Mouse (Mus musculus) kidney, adult 2 months (tissue): ENCODE data around the gene Trit1. TPM values are rescaled to one million over a fixed set of nuclear protein-coding genes. Genes with fewer than 3 reads are reported as not detected.
A peak's percentile ranks its signal among the peaks of the same experiment; 100 is the strongest.

Source experiments
- DNase-seq: peaks from one replicate; pipeline ENCODE4 v3.0.0; 2021
- H3K27ac ChIP-seq: fragments of 200-500 bp; 2 replicates; pipeline ENCODE4 v1.5.1; 2012; ENCODE audit warnings: low read depth, low read length, control low read depth, inconsistent platforms; ENCODE audit not compliant: insufficient read depth
- H3K27me3 ChIP-seq: fragments of 200-500 bp; replicated peaks from 2 replicates; pipeline ENCODE4 v1.6.1; 2012; ENCODE audit warnings: mild to moderate bottlenecking, moderate library complexity, low read length, inconsistent platforms; ENCODE audit not compliant: control insufficient read depth, insufficient read depth
- H3K36me3 ChIP-seq: fragments of 200-500 bp; 2 replicates; pipeline ENCODE4 v1.6.1; 2012; ENCODE audit warnings: mild to moderate bottlenecking, moderate library complexity, low read length, inconsistent platforms; ENCODE audit not compliant: control insufficient read depth, insufficient read depth
- H3K4me1 ChIP-seq: fragments of 200-500 bp; 2 replicates; pipeline ENCODE4 v1.6.1; 2011; ENCODE audit warnings: low read length; ENCODE audit not compliant: control insufficient read depth, insufficient read depth
- H3K4me3 ChIP-seq: fragments of 200-500 bp; 2 replicates; pipeline ENCODE4 v1.5.1; 2011; ENCODE audit warnings: mild to moderate bottlenecking, low read depth, low read length, control low read depth; ENCODE audit not compliant: insufficient read depth
- CTCF ChIP-seq: fragments of 200-500 bp; conservative IDR thresholded peaks from 2 replicates; pipeline ENCODE4 v1.5.1; 2011; ENCODE audit warnings: low read depth, mild to moderate bottlenecking, control low read depth, low read length, moderate library complexity, mixed read lengths; ENCODE audit not compliant: insufficient read depth, insufficient read length
- POLR2A ChIP-seq: fragments of 200-500 bp; IDR thresholded peaks from one replicate; pipeline ENCODE4 v1.6.1; 2011; ENCODE audit warnings: low read depth, low read length, control low read depth
- WGBS: fragments of 180-500 bp; shearing (Covaris S2); methylation state at CpG from one replicate; pipeline ENCODE4 v1.1.7; 2018; 5-methylcytosine and 5-hydroxymethylcytosine counted together
- polyA plus RNA-seq: library from polyadenylated mRNA; depleted of rRNA; stranded (reverse); fragments of >200 nt; gene quantifications from 2 replicates; pipeline ENCODE4 v1.2.3, GENCODE M21; 2012

Trit1 gene
- polyA plus RNA-seq, 1 experiment: 4.7 TPM

DNA sequence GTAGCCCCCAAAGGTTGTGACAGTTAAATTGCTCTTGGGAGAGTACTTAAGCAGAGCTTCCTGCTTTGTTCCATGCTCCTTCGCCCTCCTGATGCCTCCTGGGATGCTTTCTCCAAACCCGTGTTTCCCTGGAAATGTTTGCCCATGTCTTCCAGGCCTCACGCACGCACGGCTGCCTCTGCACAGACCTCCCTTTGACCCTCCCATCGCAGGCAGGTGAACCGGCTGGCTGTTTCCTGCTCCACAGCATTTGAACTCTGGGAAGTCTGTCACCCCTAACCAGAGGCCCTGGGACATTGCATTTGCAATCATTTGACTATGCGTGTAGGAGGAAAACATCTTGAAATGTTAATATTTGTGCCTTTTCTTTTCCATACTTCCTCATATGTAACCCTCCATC, 60.5 kb downstream of the Trit1 start:
- TF ChIP-seq POLR2A (no peak), CTCF (no peak)
- Histone ChIP-seq H3K27me3 (no peaks in the 10 kb centered on the region), H3K27ac (no peak overlapping the region), H3K4me3 (no peak overlapping the region), H3K36me3 (no peaks in the 10 kb centered on the region), H3K4me1 (no peaks in the 10 kb centered on the region)
- 31% methylated on average over 8 of the region's 8 CpGs for WGBS
- peak; percentile 19 for DNase-seq

DNA sequence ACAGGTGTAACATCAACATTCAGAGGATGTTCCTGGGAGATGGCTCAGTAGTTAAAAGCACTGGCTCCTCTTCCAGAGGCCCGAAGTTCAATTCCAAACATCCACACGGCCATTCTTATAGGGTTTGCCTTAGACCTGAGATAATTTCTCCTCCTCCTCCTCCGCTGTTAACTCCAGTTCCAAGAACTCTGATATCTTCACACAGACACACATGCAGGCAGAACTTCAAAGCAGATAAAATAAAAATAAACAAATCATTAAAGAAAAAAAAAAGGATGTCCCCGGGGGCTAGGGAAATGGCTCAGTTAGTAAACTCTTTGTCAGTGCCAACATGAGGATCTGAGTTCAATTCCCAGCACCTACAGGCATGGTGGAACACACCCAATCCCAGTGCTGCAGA, 61.8 kb downstream of the Trit1 start:
- Histone ChIP-seq H3K27ac (no peak overlapping the region), H3K4me1 (no peaks in the 10 kb centered on the region), H3K36me3 (no peaks in the 10 kb centered on the region), H3K27me3 (no peaks in the 10 kb centered on the region), H3K4me3 (no peak overlapping the region)
- 85% methylated on average over 4 of the region's 4 CpGs for WGBS
- DNase-seq: no peak
- TF ChIP-seq CTCF: no peak
- TF ChIP-seq POLR2A: no peak

DNA sequence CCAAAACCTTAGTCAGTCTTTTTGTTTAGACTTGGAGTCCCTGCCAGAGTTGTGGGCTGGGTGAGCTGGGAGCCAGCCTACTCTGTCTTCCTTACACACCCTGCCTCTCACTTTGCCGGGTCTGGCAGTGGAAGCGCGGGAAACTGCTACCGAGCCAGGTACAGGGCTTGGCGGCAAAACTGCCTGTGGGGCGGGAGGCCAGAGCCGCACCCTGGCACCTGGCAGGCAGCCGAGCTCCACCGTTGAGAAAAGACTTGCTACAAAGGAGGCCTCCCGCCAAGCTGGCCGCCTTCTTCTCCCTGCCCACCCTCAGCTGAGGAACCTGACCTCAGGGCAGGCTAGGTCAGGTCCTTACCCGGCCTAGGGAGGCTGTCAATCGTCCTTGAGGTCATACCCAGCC, 64.4 kb downstream of the Trit1 start:
- no peak overlapping the region for H3K4me3 ChIP-seq
- WGBS: 39% methylated on average over 13 of the region's 13 CpGs
- DNase-seq: peak; percentile 38
- no peak for TF ChIP-seq POLR2A
- no peak for TF ChIP-seq CTCF
- H3K27ac ChIP-seq: no peak overlapping the region
- no peaks in the 10 kb centered on the region for H3K36me3 ChIP-seq
- H3K4me1 ChIP-seq: no peaks in the 10 kb centered on the region
- no peaks in the 10 kb centered on the region for H3K27me3 ChIP-seq

DNA sequence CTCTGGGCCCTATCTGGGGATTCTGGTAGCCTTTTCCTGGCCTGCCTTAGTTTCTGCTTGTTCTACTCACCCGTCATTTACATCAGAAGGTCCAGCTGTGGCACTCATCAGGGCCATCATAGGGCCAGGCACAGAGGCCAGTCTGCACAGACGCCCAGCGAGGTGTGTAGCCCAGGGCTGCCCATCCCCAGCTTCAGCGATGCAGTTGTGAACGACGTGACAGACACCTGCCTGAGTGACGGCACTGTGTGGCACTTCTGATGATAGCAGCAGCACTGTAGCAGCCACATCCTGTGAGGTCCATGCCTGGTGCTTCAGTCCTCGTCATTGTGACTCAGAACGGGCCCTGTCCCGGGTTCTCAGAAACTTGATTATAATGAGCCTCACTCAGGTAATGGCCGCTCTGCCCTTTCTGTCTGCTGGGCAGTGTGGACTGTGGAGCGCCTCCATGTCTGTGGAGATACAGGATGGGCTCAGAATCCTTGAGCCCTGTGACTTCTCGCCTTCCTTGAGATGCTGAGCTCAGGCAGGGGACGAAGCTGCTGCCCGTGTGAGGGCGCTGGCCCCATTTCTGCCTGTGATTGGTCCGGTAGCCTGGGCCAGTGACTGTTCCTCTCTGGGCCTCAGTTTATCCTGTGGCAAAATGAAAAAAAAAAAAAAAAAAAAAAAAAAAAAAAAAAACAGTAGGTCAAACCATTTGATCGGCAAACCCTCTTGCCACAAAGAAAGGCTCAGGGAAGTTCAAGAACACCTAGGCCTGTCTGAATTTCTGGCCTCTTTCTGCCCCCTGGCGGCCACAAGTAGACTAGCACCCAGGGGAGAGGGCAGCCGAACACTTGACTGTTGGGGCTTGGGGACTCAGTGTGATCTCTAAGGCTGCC, 66.1 kb downstream of the Trit1 start:
- H3K36me3 ChIP-seq: no peaks in the 10 kb centered on the region
- H3K4me1 ChIP-seq: no peaks in the 10 kb centered on the region
- H3K27me3 ChIP-seq: no peaks in the 10 kb centered on the region
- 78% methylated on average over 20 of the region's 20 CpGs for WGBS
- H3K27ac ChIP-seq: no peak overlapping the region
- TF ChIP-seq CTCF (peak; percentile 87), POLR2A (no peak)
- H3K4me3 ChIP-seq: no peak overlapping the region
- DNase-seq: peak; percentile 64

DNA sequence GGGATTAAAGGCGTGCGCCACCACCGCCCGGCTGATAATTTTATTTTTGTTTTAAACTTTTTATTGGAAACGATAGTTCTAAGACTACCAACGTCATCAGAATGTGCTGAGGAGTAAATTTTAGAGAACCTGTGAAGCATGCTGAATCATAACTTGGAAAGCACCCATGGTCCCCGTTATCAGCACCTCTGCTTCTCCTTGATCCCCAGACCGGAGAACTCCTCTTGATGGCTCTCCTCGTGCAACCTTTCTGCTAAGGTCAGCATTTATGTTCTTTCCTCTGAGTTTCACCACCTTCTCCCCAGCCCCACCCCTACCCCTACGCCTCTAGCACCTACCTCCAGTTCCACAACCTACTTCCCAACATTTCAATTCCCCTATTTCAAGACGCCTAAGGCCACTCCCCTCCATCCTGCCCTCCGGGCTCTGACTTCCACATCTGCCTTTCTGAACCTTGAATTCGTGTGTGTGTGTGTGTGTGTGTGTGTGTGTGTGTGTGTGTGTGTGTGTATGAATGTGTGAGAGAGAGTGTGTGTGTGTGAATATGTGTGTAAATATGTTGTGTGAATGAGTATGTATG, 67.0 kb downstream of the Trit1 start:
- TF ChIP-seq POLR2A: no peak
- no peak for TF ChIP-seq CTCF
- H3K4me1 ChIP-seq: no peaks in the 10 kb centered on the region
- no peaks in the 10 kb centered on the region for H3K27me3 ChIP-seq
- H3K27ac ChIP-seq: no peak overlapping the region
- H3K36me3 ChIP-seq: no peaks in the 10 kb centered on the region
- H3K4me3 ChIP-seq: no peak overlapping the region
- WGBS: 55% methylated on average over 13 of the region's 13 CpGs
- no peak for DNase-seq

DNA sequence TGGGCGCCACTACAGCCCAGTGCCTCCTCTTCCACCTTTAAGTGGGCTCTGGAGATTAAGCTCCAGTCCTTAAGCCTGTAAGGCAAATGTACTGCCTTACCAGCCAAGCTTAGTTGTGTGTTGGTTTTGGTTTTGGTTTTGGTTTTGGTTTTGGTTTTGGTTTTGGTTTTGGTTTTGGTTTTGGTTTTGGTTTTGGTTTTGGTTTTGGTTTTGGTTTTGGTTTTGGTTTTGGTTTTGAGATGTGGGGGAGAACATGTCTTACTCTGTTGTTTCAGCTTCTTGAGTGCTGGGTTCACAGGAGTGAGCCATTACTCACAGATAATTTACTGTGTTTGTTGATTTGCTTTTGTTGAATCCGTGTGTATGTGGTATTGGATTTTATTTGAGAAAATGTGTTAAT, 68.9 kb downstream of the Trit1 start:
- DNase-seq: no peak
- 87% methylated on average over 2 of the region's 2 CpGs for WGBS
- Histone ChIP-seq H3K4me3 (no peak overlapping the region), H3K27ac (no peak overlapping the region), H3K27me3 (no peaks in the 10 kb centered on the region), H3K36me3 (no peaks in the 10 kb centered on the region), H3K4me1 (no peaks in the 10 kb centered on the region)
- TF ChIP-seq POLR2A: no peak
- TF ChIP-seq CTCF: no peak

DNA sequence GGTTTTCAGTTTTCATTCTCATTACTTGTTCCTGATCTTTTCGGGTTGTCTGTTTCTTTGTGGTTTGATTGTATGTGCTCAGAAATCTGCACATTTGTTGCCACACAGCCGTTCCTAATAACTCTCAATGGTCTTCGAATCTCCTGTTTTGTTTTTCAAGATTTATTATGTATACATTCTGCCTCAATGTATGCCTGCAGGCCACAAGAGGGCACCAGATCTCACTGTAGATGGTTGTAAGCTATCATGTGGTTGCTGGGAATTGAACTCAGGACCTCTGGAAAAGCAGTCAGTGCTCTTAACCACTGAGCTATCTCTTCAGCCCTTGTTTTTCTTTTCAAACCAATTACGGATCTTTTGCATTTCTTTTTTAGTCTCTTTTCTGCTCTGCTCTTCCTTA, 70.0 kb downstream of the Trit1 start:
- Histone ChIP-seq H3K4me1 (no peaks in the 10 kb centered on the region), H3K27me3 (no peaks in the 10 kb centered on the region), H3K36me3 (no peaks in the 10 kb centered on the region), H3K4me3 (no peak overlapping the region), H3K27ac (no peak overlapping the region)
- no peak for TF ChIP-seq POLR2A
- TF ChIP-seq CTCF: no peak
- 85% methylated on average over 4 of the region's 4 CpGs for WGBS
- no peak for DNase-seq
